Mouse (Mus musculus): ENCODE data around the gene Atad5. TPM values are rescaled to one million over a fixed set of nuclear protein-coding genes. Genes with fewer than 3 reads are reported as not detected.

Gene Atad5
- polyA plus RNA-seq, 1 experiment from 2014 or later: 4.9 TPM

DNA sequence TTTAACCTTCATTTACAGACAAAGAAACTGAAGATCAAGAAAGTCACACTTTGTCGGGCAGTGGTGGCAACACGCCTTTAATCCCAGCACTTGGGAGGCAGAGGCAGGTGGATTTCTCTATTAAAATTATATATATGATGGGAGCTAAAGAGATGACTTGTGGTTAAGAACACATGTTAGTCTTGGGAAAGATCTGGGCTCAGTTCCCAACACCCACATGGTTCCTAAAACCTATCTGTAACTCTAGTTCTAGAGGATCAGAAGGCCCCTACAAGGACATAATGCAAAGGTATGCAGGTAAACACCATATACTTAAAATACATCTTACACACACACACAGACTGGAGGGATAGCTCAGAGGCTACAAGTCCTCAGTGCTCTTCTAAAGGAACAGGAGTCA lies 18.2 kb upstream of the Atad5 start:
- no peak for ATAC-seq (replicated peaks; ENCODE audit: low FRiP score, low read depth)
- H3K9ac ChIP-seq (ENCODE audit: low read depth, low read length): no peak overlapping the region; the same call in 1 of the 2 replicates
- no peak overlapping the region for H3K4me3 ChIP-seq (replicated peaks; ENCODE audit: low read depth, low read length)
- 94% methylated on average over 2 of the region's 2 CpGs for WGBS
- H3K27ac ChIP-seq: no peak overlapping the region
- DNase-seq (ENCODE audit: low spot score): no peak
- no peaks in the 10 kb centered on the region for H3K9me3 ChIP-seq (replicated peaks; ENCODE audit: low read length)
- H3K4me1 ChIP-seq (replicated peaks; ENCODE audit: insufficient read depth, low read length): no peaks in the 10 kb centered on the region; the same call in 1 of the 2 replicates
- no peak overlapping the region for H3K4me2 ChIP-seq (ENCODE audit: low read length)
- no peak for TF ChIP-seq CTCF (IDR thresholded peaks at IDR 0.05; ENCODE audit: low read depth)
- H3K27me3 ChIP-seq (ENCODE audit: insufficient read depth, low read length): no peaks in the 10 kb centered on the region
- no peaks in the 10 kb centered on the region for H3K36me3 ChIP-seq (ENCODE audit: insufficient read depth, low read length)

DNA sequence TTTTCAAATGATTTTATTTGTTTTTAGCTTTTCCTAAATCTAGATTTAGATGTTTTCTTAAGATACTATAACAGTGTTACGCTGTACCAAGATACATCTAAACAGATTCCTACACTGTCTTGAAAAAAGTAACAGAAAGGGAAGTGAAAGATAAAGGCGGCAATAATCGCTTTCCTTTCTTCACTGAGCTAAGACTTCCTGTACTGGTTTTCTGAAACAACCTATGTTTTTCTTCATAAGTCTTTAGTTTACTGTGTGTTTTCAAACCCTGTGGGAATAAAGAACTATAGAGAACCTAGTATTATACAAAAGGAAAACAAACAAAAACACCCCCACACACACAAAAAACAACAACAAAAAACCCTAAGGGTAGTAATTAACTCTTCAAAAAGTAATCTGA lies 16.8 kb upstream of the Atad5 start:
- no peak for TF ChIP-seq CTCF (IDR thresholded peaks at IDR 0.05; ENCODE audit: low read depth)
- 81% methylated on average over 3 of the region's 3 CpGs for WGBS
- H3K9me3 ChIP-seq (replicated peaks; ENCODE audit: low read length): no peaks in the 10 kb centered on the region
- H3K27ac ChIP-seq: no peak overlapping the region
- ATAC-seq (replicated peaks; ENCODE audit: low FRiP score, low read depth) (no peak), DNase-seq (ENCODE audit: low spot score) (no peak)
- H3K36me3 ChIP-seq (ENCODE audit: insufficient read depth, low read length): no peaks in the 10 kb centered on the region
- no peaks in the 10 kb centered on the region; the same call in 1 of the 2 replicates for H3K4me1 ChIP-seq (replicated peaks; ENCODE audit: insufficient read depth, low read length)
- H3K4me3 ChIP-seq (replicated peaks; ENCODE audit: low read depth, low read length): no peak overlapping the region
- H3K27me3 ChIP-seq (ENCODE audit: insufficient read depth, low read length): no peaks in the 10 kb centered on the region
- H3K9ac ChIP-seq (ENCODE audit: low read depth, low read length): no peak overlapping the region
- H3K4me2 ChIP-seq (ENCODE audit: low read length): no peak overlapping the region

DNA sequence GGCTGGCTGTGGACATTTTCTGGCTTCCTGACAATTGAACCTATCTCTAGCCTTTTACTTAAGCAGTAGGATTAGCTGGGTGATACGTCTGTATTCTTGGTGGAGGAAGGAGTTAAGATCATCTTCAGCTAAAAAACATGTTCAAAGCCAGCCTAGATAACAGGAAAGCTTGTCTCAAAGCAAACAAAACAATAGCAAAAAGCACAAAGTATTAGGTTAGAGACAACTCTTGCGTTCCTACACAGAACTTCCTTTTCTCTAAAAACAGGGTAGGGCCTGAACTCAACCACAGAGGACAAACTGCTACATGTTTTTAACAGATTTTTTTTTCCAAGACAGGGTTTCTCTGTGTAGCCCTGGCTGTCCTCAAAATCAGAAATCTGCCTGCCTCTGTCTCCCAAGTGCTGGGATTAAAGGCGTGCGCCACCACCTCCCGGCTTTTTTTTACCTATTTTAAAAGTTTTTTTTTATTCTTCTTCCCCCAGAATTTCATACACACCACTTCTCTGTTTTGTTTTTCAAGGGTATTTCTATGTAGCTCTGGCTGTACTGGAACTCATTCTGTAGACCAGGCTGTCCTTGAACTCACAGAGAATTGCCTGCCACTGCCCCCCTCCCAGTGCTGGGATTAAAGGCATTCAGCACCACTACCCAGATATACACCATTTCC lies 13.5 kb upstream of the Atad5 start:
- ATAC-seq (replicated peaks; ENCODE audit: low FRiP score, low read depth) (no peak), DNase-seq (ENCODE audit: low spot score) (no peak)
- Histone ChIP-seq H3K27me3 (ENCODE audit: insufficient read depth, low read length) (no peaks in the 10 kb centered on the region), H3K36me3 (ENCODE audit: insufficient read depth, low read length) (no peaks in the 10 kb centered on the region), H3K4me3 (replicated peaks; ENCODE audit: low read depth, low read length) (no peak overlapping the region), H3K9me3 (replicated peaks; ENCODE audit: low read length) (no peaks in the 10 kb centered on the region), H3K4me2 (ENCODE audit: low read length) (no peak overlapping the region), H3K4me1 (replicated peaks; ENCODE audit: insufficient read depth, low read length) (0 out of 2 replicates have a peak, but pooled peaks cover 8% of the 10 kb centered on the region), H3K9ac (ENCODE audit: low read depth, low read length) (no peak overlapping the region), H3K27ac (no peak overlapping the region)
- WGBS: 94% methylated on average over 5 of the region's 5 CpGs
- no peak for TF ChIP-seq CTCF (IDR thresholded peaks at IDR 0.05; ENCODE audit: low read depth)

DNA sequence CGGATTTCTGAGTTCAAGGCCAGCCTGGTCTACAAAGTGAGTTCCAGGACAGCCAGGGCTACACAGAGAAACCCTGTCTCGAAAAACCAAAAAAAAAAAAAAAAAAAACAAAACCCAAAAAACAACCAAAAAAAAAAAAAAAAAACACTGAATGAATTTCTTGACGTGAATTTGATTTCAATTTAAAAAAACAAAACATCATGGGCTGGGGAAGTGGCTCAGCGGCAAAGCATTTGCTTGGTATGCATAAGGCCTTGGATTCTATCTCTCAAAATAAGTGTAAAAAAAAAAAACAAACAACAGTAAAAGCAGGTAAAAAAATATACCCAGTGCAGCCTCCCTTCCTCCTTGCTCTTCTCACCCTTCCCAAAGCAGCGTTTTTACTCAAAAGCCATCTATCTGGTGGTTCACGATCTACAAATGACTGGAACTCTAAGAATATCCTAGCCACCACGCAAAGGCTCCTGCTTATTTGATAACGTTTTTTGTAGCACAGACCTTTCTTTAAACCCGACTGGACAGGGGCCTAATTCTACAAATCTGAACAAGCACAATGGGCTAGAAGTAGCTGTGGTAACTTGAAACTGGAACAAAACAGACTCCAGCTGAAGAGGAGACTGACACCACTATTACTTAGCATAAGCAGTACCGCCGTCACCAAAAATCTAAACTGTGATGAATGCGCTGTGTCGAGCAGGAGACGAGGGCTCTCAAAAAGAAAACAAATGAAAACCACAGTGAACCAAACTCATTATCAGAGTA lies 11.2 kb upstream of the Atad5 start:
- Histone ChIP-seq H3K4me1 (replicated peaks; ENCODE audit: insufficient read depth, low read length) (0 out of 2 replicates have a peak, but pooled peaks cover 8% of the 10 kb centered on the region), H3K36me3 (ENCODE audit: insufficient read depth, low read length) (no peaks in the 10 kb centered on the region), H3K4me3 (replicated peaks; ENCODE audit: low read depth, low read length) (no peak overlapping the region), H3K9me3 (replicated peaks; ENCODE audit: low read length) (no peaks in the 10 kb centered on the region), H3K27ac (no peak overlapping the region), H3K4me2 (ENCODE audit: low read length) (no peak overlapping the region), H3K9ac (ENCODE audit: low read depth, low read length) (no peak overlapping the region), H3K27me3 (ENCODE audit: insufficient read depth, low read length) (no peaks in the 10 kb centered on the region)
- DNase-seq (ENCODE audit: low spot score): peak; percentile 36
- no peak for ATAC-seq (replicated peaks; ENCODE audit: low FRiP score, low read depth)
- TF ChIP-seq CTCF (IDR thresholded peaks at IDR 0.05; ENCODE audit: low read depth): no peak
- WGBS: 57% methylated on average over 13 of the region's 14 CpGs

DNA sequence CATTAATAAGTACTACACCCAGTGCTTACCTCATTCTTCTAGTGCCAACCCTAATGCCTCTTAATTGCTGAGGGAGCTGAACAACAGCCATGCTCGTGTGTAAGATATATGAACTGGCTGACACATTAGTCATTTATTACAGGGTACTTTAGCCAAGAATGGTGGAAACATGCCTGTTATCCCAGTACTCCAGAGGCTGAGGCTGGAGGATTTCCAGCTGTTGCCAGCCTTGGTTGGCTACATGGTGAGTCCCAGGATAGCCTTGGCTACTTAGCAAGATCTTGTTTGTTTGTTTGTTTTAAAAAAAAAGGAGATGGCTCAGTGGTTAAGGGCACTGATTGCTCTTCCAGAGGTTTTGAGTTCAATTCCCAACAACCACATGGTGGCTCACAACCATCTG lies 10.4 kb upstream of the Atad5 start:
- WGBS: 15% methylated on average over 1 of the region's 1 CpGs
- DNase-seq (ENCODE audit: low spot score): no peak
- Histone ChIP-seq H3K36me3 (ENCODE audit: insufficient read depth, low read length) (no peaks in the 10 kb centered on the region), H3K9me3 (replicated peaks; ENCODE audit: low read length) (no peaks in the 10 kb centered on the region), H3K4me3 (replicated peaks; ENCODE audit: low read depth, low read length) (no peak overlapping the region), H3K4me1 (replicated peaks; ENCODE audit: insufficient read depth, low read length) (0 out of 2 replicates have a peak, but pooled peaks cover 8% of the 10 kb centered on the region), H3K27ac (no peak overlapping the region), H3K27me3 (ENCODE audit: insufficient read depth, low read length) (no peaks in the 10 kb centered on the region), H3K4me2 (ENCODE audit: low read length) (no peak overlapping the region), H3K9ac (ENCODE audit: low read depth, low read length) (no peak overlapping the region)
- no peak for TF ChIP-seq CTCF (IDR thresholded peaks at IDR 0.05; ENCODE audit: low read depth)
- no peak for ATAC-seq (replicated peaks; ENCODE audit: low FRiP score, low read depth)

DNA sequence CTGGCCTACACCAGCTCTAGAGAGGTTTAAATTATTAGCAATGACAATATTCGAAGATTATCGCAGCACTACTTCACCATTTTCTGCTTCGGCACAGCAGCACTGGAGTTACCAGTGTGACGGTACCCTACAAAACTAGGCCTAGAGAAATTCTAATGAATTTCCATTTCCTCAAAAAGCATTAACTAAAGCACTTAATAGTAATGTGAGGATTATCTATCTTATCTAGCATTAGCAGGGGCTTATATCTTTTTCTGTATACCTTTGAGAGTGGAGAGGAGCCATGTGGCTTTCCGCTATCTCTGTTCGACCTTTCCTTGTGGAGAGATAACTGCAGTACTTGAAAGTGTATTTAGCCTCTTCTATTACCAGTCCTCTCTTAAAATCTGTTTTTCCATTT lies 9.4 kb upstream of the Atad5 start:
- TF ChIP-seq CTCF (IDR thresholded peaks at IDR 0.05; ENCODE audit: low read depth): no peak
- Histone ChIP-seq H3K9ac (ENCODE audit: low read depth, low read length) (0 out of 2 replicates have a peak overlapping the region, but pooled peaks have one; percentile 95), H3K27ac (no peak overlapping the region), H3K9me3 (replicated peaks; ENCODE audit: low read length) (no peaks in the 10 kb centered on the region), H3K36me3 (ENCODE audit: insufficient read depth, low read length) (no peaks in the 10 kb centered on the region), H3K4me1 (replicated peaks; ENCODE audit: insufficient read depth, low read length) (0 out of 2 replicates have a peak, but pooled peaks cover 8% of the 10 kb centered on the region), H3K4me2 (ENCODE audit: low read length) (peak overlapping the region; percentile 75), H3K4me3 (replicated peaks; ENCODE audit: low read depth, low read length) (peak overlapping the region; percentile 94), H3K27me3 (ENCODE audit: insufficient read depth, low read length) (no peaks in the 10 kb centered on the region)
- 68% methylated on average over 6 of the region's 6 CpGs for WGBS
- DNase-seq (ENCODE audit: low spot score) (no peak), ATAC-seq (replicated peaks; ENCODE audit: low FRiP score, low read depth) (no peak)
